8 mouse cellular contexts compared by ENCODE assay signal in the genomic region with DNA sequence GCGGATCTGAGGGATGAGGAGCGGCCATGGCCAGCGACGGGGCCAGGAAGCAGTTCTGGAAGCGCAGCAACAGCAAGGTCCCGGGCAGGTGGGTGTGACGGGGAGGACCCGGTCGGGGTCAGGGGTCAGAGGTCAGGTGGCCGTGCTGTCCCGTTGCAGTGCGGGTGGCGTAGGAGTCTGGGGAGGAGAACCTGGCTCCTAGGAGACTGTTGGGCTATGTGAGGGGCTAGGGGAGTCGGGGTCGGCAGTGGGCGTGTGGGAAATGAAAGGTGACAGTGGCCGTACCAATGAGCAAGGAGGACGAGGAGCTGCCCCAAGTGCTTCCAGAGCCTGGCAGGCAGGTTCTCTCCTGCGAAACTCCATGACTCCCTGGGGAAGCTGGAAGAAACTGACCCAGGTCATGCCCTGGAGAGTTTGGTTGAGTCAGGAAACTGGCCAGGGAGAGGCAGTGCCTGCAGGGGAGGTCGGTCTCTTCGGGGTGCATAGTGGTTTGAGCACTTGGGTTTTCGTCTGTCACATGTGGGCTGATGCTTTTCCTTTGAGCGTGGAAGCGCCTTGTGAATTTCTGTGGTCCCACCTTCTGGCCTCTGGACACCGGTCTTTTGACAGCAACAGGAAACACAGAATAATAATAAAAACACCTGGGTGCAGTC. TPM values are rescaled to one million over a fixed set of nuclear protein-coding genes. Genes with fewer than 3 reads are reported as not detected.
A peak's percentile ranks its signal among the peaks of the same experiment; 100 is the strongest.
DNase-seq lines count a peak whose midpoint lies in the region; ATAC-seq and TF ChIP-seq lines count a peak whose summit lies in the region.

No protein-coding gene starts in this region.

- TF ChIP-seq CTCF in layer of hippocampus, adult 2 months (conservative IDR thresholded peaks at IDR 0.05) = no peak
- TF ChIP-seq CTCF in cortical plate, adult 2 months (IDR thresholded peaks at IDR 0.05; ENCODE audit: extremely low read depth, insufficient read depth, low read length) = no peak

- peaks cover 5% of the 10 kb centered on the region for H3K4me1 ChIP-seq in cortical plate, adult 2 months (ENCODE audit: control insufficient read depth, insufficient read depth, low read length)

- H3K4me3 ChIP-seq in layer of hippocampus, adult 2 months = peak overlapping the region; percentile 98
- H3K4me3 ChIP-seq in cortical plate, adult 2 months (ENCODE audit: insufficient read depth, low read length) = peak overlapping the region; percentile 98

- peak; percentile 54; the same call in 1 of the 2 replicates for ATAC-seq in monocyte, adult 5-6 weeks (replicated peaks; ENCODE audit: insufficient number of reproducible peaks, low FRiP score, low TSS enrichment, poor library complexity, severe bottlenecking)

- peak in 1 of 2 experiments; percentile 40 for DNase-seq in layer of hippocampus, adult 2 months (ENCODE audit: low spot score in 2 of 2)
- DNase-seq in layer of hippocampus, adult 11-12 months (ENCODE audit: low spot score) = no peak
- DNase-seq in induced T-regulatory cell, adult 2 months (ENCODE audit: low read depth) = peak; percentile 49
- DNase-seq in layer of hippocampus, adult 18-20 months (ENCODE audit: low spot score in 2 of 2) = no peak
- DNase-seq in spleen, postnatal 4 days (ENCODE audit: low spot score in 2 of 2) = no peak
- no peak for DNase-seq in embryo, embryonic 9.5 days (ENCODE audit: extremely low spot score)

- TF ChIP-seq POLR2A in cortical plate, adult 2 months (IDR thresholded peaks at IDR 0.05; ENCODE audit: extremely low read depth, insufficient read depth, low read length) = no peak

- peak overlapping the region; percentile 95 for H3K27ac ChIP-seq in layer of hippocampus, adult 2 months
- H3K27ac ChIP-seq in cortical plate, adult 2 months (ENCODE audit: insufficient read depth, low read length) = peak overlapping the region; percentile 42; the same call in 1 of the 2 replicates

RNA-seq across cellular contexts. Expression of a gene that starts 0.4 kb away (rescaled TPM):
- 10 to 100 TPM; 33.2 to 34.7 TPM for total RNA-seq in layer of hippocampus, adult 2 months (2021)
- polyA plus RNA-seq in cortical plate, adult 2 months (2012; rRNA removed) = 33.5 and 33.9 TPM in 2 replicates
- 24.4 to 47.7 TPM (median 28.3 TPM) in 3 replicates for total RNA-seq in monocyte, adult 5-6 weeks (2017)
- 10 to 100 TPM; 34.7 to 35.9 TPM for total RNA-seq in layer of hippocampus, adult 18-20 months (2021)

RNA-seq across cellular contexts. Expression of a gene that starts 28.7 kb away (rescaled TPM):
- 10 to 100 TPM; 41.6 to 43.0 TPM for total RNA-seq in layer of hippocampus, adult 2 months (2021)
- 42.8 and 44.7 TPM in 2 replicates for polyA plus RNA-seq in cortical plate, adult 2 months (2012; rRNA removed)
- 37.3 to 42.5 TPM (median 38.1 TPM) in 3 replicates for total RNA-seq in monocyte, adult 5-6 weeks (2017)
- 10 to 100 TPM; 50.0 to 50.7 TPM for total RNA-seq in layer of hippocampus, adult 18-20 months (2021)
